Mouse (Mus musculus) layer of hippocampus, adult 18-20 months (tissue): ENCODE measurements around the gene Pde11a. TPM values are rescaled to one million over a fixed set of nuclear protein-coding genes. Genes with fewer than 3 reads are reported as not detected.

Experiments
- DNase-seq, 2 experiments: peaks; one replicate each; pipeline ENCODE4 v3.0.0; 2022; ENCODE audit warnings: low spot score in 2 of 2
- long read RNA-seq: library from polyadenylated mRNA; stranded (forward); transcript quantifications from one replicate; pipeline ENCODE4 v2.0.0, GENCODE M21; 2021
- total RNA-seq, 2 experiments: library from RNA; stranded (reverse); gene quantifications; 2 replicates each; pipeline ENCODE4 v1.2.3; 2021

Pde11a gene
- 10 to 100 TPM; 18.5 to 21.6 TPM for total RNA-seq
- long read RNA-seq, full-length matches to known transcripts = 4 of 7 reads
- long read RNA-seq, partial matches to known transcripts = 2 of 7 reads
- long read RNA-seq, other reads (novel, unspliced or antisense) = 1 of 7 reads

GRCm38 (mm10) chr2:76338215-76339156 is at the start of gene Pde11a:
TSS of gene Pde11a (minus strand) at chr2:76338774.
- no peak for DNase-seq

DNA sequence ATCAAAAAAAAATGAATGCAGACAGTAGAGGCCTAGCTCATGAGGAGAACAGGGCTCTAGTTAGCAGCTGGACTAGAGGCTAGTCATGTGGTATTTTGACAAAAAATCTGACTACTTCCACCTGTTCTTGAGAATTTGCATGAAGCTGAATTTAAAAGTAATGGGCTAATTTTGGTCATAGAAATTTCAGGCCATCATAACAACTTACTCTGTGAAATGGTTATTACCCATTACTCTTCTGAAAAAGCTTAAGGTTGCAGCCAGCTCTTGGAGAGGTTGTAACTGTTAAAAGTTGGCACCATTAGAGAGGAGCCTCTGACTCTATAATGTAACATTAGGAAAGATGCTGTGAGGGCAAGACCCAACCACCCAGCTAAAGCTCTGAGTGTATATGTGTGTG is 48.0 kb upstream of the Pde11a start:
- no peak for DNase-seq

GRCm38 (mm10) chr2:76378646-76379045 is 40.1 kb upstream of the Pde11a start:
- DNase-seq = no peak

DNA sequence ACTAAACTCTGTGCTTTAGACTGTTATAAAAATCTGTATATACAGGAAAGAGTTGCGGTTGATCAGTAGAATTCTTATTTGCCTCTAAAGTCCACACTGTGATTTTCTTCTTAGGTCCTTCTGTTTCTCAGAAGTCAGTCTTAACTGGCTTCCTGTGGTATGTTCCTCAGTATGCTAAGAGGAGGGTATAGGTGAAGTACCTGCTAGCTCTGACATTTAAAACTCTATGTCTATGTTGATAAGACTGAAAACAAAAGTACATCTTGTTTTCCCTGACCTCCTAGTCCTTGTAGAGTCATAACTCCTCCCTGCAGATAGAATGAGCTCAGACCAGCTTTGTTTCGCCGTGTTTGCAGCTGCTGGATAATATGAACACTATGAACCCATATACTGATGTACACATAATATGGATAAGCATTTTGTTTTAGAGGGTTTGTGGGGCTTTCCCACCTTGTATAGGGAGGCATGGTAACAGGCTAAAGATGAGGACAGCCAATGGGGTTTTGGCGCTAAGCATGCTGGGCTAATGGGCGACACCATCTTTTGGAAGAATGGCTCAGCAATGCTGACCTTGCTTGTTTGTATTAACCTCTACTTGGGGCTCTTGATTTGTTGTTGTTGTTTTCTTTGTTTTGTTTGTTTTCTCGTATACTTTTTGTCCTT is 36.1 kb upstream of the Pde11a start:
- no peak for DNase-seq

DNA sequence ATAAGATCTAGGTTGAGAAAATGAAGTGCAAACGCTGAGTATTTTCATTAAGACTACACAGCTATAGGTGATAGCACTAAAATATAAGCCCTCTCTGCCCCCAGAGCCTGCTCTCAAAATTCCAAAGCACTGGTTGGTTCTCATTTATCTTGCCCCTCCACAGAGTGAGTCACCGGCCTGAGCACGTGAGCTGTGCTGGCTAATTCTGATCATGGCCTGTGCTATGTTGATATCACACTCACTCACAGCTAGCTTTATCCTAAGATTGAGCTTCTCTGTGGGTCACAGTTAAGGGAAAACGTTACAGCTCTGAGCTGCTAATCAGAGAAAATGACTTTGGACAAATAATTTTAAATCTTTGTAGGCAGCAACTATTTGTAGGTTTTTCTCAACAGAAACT is 33.7 kb upstream of the Pde11a start:
- no peak for DNase-seq

DNA sequence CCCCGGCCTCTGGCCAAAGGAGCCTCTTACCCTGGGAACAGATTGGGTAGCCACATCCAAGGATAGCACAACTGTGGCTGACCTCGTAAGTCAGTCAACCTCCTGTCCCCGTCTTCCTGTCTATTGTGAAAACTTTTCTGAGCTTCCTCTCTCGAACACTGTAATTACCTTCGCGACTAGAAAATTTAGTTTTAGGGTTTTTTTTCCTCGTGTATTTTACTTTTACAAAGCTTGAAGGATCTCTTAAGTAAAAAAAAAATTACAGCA is 32.0 kb upstream of the Pde11a start:
- no peak for DNase-seq

DNA sequence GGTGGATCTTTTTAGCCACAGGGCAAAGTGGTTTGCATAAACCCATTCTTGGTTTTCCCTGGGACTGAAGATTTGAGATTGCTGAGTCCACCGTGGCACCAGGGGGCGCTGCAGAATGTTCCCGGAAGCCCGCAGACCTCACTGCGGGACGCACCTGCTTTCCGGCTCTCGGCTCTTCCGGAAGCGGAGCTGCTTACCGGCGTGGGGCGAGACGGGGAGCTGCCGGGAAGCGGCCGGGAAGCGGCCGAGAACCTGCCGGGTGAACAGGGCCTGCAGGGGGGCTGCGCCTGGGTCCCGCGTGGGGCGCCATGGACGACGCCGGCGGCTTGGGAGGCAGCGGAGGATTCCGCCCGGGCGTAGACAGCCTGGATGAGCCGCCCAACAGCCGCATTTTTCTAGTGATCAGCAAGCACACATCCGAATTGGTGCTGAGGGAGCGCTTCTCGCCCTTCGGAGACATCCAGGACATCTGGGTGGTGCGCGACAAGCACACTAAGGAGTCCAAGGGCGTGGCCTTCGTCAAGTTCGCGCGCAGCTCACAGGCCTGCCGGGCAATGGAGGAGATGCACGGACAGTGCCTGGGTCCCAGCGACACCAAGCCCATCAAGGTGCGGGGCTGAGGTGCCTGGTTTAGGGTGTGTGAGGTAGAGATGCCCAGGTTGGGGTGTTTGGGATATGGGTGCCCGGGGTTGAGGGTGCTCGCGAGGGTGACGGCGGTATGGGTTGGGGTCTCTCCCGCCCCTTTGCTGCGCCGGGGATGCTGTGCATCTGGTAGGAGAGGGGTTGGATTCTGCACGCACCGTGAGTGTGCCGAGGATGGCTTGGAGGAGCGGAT is 31.5 kb upstream of the Pde11a start, which contains the start of gene Rbm45:
TSS of gene Rbm45 (plus strand) at position 164 of the 835 bp plus-strand sequence.
- DNase-seq = peak; percentile 79 to 91

DNA sequence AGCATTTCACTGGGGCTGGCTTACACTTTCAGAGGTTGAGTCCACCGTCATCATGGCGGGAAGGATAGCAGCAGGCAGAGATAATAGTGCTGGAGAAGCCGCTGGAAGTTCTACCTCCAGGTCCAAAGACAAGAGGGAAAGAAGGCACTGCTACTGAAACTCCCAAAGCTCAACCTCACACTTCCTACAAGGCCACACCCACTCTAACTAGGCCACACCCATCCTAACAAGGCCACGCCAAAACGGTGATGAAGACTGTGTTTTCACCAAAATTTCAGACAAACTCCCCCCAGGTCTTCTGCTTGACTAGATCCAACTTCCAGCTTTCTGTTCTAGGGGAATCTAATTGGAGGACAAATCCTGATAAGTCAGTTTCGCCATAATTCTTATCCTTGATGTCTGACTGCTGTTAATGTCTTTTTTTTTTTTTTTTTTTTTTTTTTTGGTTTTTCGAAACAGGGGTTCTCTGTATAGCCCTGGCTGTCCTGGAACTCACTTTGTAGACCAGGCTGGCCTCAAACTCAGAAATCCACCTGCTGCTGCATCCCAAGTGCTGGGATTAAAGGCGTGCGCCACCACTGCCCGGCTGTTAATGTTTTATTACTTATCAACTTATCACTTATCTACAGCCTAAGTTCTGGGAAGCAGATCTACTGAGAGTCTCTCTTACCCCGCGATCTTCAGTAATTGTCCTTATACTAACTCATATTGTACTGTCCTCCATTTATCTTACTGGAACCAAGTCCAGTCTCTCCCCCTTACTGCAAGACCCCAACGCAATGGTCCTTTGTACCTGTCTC is 30.5 kb upstream of the Pde11a start:
- DNase-seq = no peak

DNA sequence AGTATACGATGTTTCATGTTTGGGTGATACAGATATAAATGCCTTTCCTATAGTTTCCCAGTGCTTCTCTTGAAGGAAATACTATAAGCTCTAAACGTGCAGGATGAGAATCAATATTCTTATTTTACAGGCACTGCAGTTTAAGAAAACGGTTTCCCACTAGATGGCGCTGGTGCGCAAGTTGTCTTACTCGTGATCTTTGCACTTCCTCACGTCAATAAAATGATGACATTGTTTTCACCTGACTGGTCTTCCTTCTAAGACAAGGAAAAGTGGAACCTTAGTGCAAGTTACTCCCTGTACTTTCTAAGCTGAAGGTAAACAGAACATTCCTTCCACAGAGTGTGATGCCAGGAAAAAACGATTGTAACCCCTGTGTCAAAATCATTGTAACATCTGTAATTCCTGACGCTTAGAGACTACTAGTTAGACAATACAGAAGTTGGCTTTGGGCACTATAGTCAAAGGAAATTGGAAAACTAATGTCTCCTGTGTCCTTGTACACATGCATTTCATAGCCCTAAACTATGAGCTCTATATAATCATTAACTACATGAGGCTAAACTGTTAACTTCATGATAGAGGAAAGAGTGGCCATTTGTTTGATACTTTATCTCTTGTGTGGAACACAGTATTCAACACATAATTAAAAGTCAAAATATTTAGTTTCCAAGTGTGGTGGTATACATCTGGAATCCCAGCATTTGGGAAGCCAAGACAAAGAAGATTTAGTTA is 28.8 kb upstream of the Pde11a start:
- peak; percentile 62 to 89 for DNase-seq

GRCm38 (mm10) chr2:76365811-76366210 is 27.2 kb upstream of the Pde11a start:
- DNase-seq = no peak

DNA sequence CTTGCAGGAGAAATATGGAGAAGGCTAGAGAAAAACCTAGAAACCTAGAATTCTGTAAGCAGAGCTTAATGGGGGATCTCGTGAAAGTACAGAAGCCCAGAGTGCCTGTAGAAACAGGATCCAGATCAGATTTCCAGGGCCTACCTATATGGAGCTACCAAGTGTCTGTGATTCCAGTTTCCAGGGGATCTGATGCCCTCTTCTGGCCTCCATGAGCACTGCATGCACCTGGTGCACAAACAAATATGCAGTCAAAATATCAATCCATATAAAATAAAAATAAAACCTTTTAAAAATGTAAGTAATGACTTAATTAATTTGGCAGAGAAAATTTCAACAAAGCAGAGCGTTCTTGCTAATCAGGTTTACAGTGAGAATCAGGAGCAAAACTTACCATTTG is 23.5 kb upstream of the Pde11a start:
- DNase-seq = peak in 1 of 2 experiments; percentile 28

- DNase-seq = no peak
These were observed 21.7 kb upstream of the Pde11a start, which contains the start of gene Cyct for GRCm38 (mm10) chr2:76360226-76360625. TSS of gene Cyct (minus strand) at chr2:76360450.

GRCm38 (mm10) chr2:76347839-76348238 is 9.3 kb upstream of the Pde11a start:
- DNase-seq = no peak

DNA sequence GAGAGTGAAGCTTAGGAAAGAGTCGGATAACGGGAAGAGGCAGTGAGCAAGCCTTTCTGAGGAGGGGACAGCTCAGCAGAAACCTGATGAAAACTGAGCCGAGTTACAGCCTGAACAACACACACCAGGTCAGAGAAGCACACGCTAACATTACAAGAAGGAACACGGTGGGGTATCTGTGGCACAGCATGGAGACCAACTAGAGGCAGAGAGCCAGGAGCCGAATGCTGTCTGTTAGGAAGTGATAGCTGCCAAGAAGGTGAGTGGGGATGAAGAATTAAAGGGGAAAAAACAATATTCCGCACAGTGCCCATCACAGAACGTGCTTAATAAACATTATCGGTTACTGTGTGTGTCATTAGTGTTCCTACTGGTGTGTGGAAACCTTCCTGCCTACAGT is 3.6 kb upstream of the Pde11a start:
- no peak for DNase-seq

GRCm38 (mm10) chr2:76334596-76334995 is 4.0 kb downstream of the Pde11a start:
- DNase-seq = no peak

DNA sequence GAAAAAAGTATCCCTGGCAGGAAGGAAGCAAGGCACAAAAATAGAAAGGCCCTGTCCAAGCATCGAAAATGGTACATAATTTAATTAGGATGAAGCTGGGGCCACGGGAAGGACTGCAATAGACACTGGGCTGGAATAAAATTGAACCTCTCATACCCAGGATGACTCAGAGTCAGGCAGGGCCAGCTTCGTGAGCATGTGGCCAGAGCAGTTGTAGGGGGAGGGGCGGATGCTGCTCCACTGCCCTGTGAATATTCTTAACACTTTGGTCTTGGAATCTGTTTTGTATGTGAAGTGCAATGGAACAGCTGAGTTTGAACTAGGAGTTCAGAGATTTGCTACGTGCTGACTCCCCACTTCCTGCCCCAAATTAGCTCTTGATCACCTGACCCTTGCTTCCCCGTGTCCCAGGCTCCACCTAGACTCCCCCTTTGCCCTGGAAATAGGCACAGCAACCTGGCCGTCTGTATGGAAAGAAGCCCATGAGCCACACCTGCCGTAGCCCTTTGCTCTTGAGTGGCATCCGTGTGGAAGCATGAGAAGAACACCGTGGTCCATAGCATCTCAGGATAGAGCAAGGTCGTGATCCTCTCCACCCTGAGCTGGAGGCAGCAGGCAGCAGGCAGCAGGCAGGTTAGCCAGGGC is 6.3 kb downstream of the Pde11a start:
- no peak for DNase-seq

GRCm38 (mm10) chr2:76330081-76330480 is 8.5 kb downstream of the Pde11a start:
- DNase-seq = no peak

- no peak for DNase-seq
These were observed 12.4 kb downstream of the Pde11a start for GRCm38 (mm10) chr2:76326161-76326560.

DNA sequence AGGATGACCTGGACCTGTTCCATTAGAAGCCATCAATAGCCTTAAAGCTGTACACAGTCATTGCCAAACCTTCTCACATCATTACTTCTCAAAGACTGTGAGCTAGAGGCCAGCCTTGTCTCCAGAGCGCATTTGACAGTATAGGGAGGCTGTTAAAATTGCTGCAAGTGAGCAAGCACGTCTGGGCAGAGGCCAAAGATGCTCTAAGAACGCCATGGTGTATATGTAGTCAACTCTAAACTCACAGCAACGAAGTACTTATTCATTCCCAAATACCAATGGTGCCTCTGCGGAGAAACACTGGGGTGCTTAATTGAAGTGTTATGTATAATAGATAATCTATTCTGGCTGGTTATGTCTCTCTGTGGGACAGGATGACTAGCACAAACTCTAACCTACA is 14.1 kb downstream of the Pde11a start:
- no peak for DNase-seq
